Comparison of ENCODE assay signal across 16 mouse cellular contexts in the genomic region with DNA sequence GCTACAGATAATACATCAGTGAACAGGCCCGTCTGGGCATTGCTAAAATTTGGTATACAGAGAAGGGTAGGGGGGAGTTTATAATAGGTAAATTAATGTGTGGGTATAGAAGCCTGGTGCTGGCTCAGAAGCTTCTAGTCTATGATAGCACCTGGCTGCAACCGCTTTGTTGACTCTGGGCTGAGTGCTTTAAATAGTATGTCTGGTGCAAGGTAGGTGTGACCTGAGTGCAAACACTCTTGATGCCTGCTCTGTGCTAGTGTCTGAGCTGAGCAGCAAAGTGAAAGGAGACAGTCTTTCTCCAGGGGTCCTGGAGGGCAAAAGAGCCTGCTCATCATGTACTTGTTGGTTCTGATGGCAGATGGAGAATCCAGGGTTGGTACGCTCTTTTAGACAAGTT.
DNase-seq lines count a peak whose midpoint lies in the region; ATAC-seq and TF ChIP-seq lines count a peak whose summit lies in the region.
"Had no signal": no experiment of that assay in that cellular context is flagged by ENCODE, and none has a peak within 500 bp of the region (broad histone marks: within the 10 kb centered on the region; RNA-seq: fewer than 3 reads in every experiment).

No protein-coding gene starts in this region.

- H3K4me1 ChIP-seq in heart, embryonic 13.5 days, result peaks cover 41% of the 10 kb centered on the region
- H3K4me1 ChIP-seq in lung, adult 2 months (ENCODE audit: control insufficient read depth, insufficient read depth, low read length), result peaks cover 9% of the 10 kb centered on the region
- H3K4me1 ChIP-seq in lung, embryonic 16.5 days (replicated peaks; ENCODE audit: control insufficient read depth, insufficient read depth, low read length), result peaks cover 17% of the 10 kb centered on the region
- H3K4me1 ChIP-seq: forebrain, embryonic 10.5 days; midbrain, embryonic 10.5 days had no signal

- H3K27me3 ChIP-seq in heart, embryonic 13.5 days (replicated peaks), result no peaks in the 10 kb centered on the region
- H3K27me3 ChIP-seq in lung, embryonic 16.5 days (ENCODE audit: control insufficient read depth, insufficient read depth, low read depth, low read length), result no peaks in the 10 kb centered on the region

- H3K36me3 ChIP-seq in heart, embryonic 13.5 days, result no peaks in the 10 kb centered on the region
- H3K36me3 ChIP-seq in lung, embryonic 16.5 days (ENCODE audit: control insufficient read depth, insufficient read depth, low read length), result no peaks in the 10 kb centered on the region
- H3K36me3 ChIP-seq: forebrain, embryonic 10.5 days; midbrain, embryonic 10.5 days had no signal

- TF ChIP-seq POLR2A in lung, adult 2 months (IDR thresholded peaks at IDR 0.05; ENCODE audit: borderline replicate concordance, extremely low read depth, low read depth, low read length), result no peak

- no peak overlapping the region for H3K4me3 ChIP-seq in heart, embryonic 13.5 days
- H3K4me3 ChIP-seq in lung, adult 2 months (replicated peaks; ENCODE audit: extremely low read depth, low read depth, low read length), result no peak overlapping the region
- H3K4me3 ChIP-seq in lung, embryonic 16.5 days (ENCODE audit: low read length), result no peak overlapping the region
- H3K4me3 ChIP-seq: forebrain, embryonic 10.5 days; gastrocnemius, adult 2 months; midbrain, embryonic 10.5 days had no signal

- no peak for ATAC-seq in heart, embryonic 13.5 days (ENCODE audit: extremely low read depth, insufficient number of reproducible peaks, low FRiP score, low TSS enrichment)
- peak; percentile 60 for ATAC-seq in lung, embryonic 16.5 days (ENCODE audit: low read depth)
- ATAC-seq: inflammation-experienced regulatory T-cells, adult 6 months had no signal

- 56% methylated on average over 3 of the region's 3 CpGs for WGBS in heart, embryonic 13.5 days
- WGBS in lung, adult 2 months, result 76% methylated on average over 3 of the region's 3 CpGs
- 62% methylated on average over 3 of the region's 3 CpGs for WGBS in lung, embryonic 16.5 days

- no peak for DNase-seq in heart, adult 11 months
- peak; percentile 61 to 72 for DNase-seq in lung, adult 18-20 months
- DNase-seq in lung, adult 2 months, result no peak
- DNase-seq in adrenal gland, postnatal 25 days, result no peak
- DNase-seq in right cerebral cortex, postnatal 36 days (ENCODE audit: low spot score in 2 of 2), result no peak
- DNase-seq: B cell, adult 2 months; gastrocnemius, adult 2 months; thymus, adult 18-20 months; thymus, postnatal 4 days had no signal

- no peak for TF ChIP-seq CTCF in lung, adult 2 months (IDR thresholded peaks at IDR 0.05; ENCODE audit: insufficient read depth, low read length)

- H3K9me3 ChIP-seq in heart, embryonic 13.5 days, result no peaks in the 10 kb centered on the region
- H3K9me3 ChIP-seq in lung, embryonic 16.5 days (ENCODE audit: control insufficient read depth, low read length), result no peaks in the 10 kb centered on the region
- H3K9me3 ChIP-seq: forebrain, embryonic 10.5 days; midbrain, embryonic 10.5 days had no signal

- H3K4me2 ChIP-seq in heart, embryonic 13.5 days, result no peak overlapping the region
- no peak overlapping the region for H3K4me2 ChIP-seq in lung, embryonic 16.5 days (ENCODE audit: low read depth, low read length)
- H3K4me2 ChIP-seq: liver, embryonic 11.5 days had no signal

- H3K9ac ChIP-seq in heart, embryonic 13.5 days, result no peak overlapping the region; the same call in 1 of the 2 replicates
- no peak overlapping the region for H3K9ac ChIP-seq in lung, embryonic 16.5 days (ENCODE audit: low read length)

- peak overlapping the region; percentile 58 for H3K27ac ChIP-seq in heart, embryonic 13.5 days (replicated peaks)
- no peak overlapping the region for H3K27ac ChIP-seq in lung, embryonic 16.5 days (ENCODE audit: low read length)
- H3K27ac ChIP-seq: forebrain, embryonic 10.5 days; gastrocnemius, adult 2 months; macrophage; midbrain, embryonic 10.5 days had no signal

Comparison
In these comparisons a context has a peak if more than half of its experiments do, and no peak if none do; other contexts are left out.
1. DNase-seq: peak in lung, adult 18-20 months (2 of 2); none in heart, adult 11 months (single experiment), lung, adult 2 months (single experiment), adrenal gland, postnatal 25 days (single experiment) and right cerebral cortex, postnatal 36 days (0 of 2).